Mouse (Mus musculus) limb, embryonic 12.5 days (tissue): ENCODE results near the gene Rnf146. TPM values are rescaled to one million over a fixed set of nuclear protein-coding genes. Genes with fewer than 3 reads are reported as not detected.

ENCODE experiments used
- ATAC-seq: fragments of 200-750 bp; cut with Nextera tagmentation; 2 replicates; pipeline ENCODE4 v1.8.0; 2017; ENCODE audit warnings: low read depth, moderate TSS enrichment; ENCODE audit not compliant: insufficient number of reproducible peaks, insufficient read depth, low FRiP score, low TSS enrichment
- H3K27ac ChIP-seq: fragments of 300-500 bp; sonication (generic); 2 replicates; pipeline ENCODE4 v1.5.1; 2016; ENCODE audit warnings: mild to moderate bottlenecking, moderate library complexity
- H3K27me3 ChIP-seq: fragments of 300-500 bp; sonication (generic); 2 replicates; pipeline ENCODE4 v1.6.1; 2016; ENCODE audit warnings: mild to moderate bottlenecking, moderate library complexity
- H3K36me3 ChIP-seq: fragments of 300-500 bp; sonication (generic); 2 replicates; pipeline ENCODE4 v1.6.1; 2016; ENCODE audit warnings: mild to moderate bottlenecking, moderate library complexity
- H3K4me1 ChIP-seq: fragments of 300-500 bp; sonication (generic); replicated peaks from 2 replicates; pipeline ENCODE4 v1.6.1; 2016
- H3K4me2 ChIP-seq: fragments of 300-500 bp; sonication (generic); 2 replicates; pipeline ENCODE4 v1.6.1; 2016; ENCODE audit warnings: mild to moderate bottlenecking, moderate library complexity
- H3K4me3 ChIP-seq: fragments of 300-500 bp; sonication (generic); replicated peaks from 2 replicates; pipeline ENCODE4 v1.5.1; 2016; ENCODE audit warnings: mild to moderate bottlenecking
- H3K9ac ChIP-seq: fragments of 300-500 bp; sonication (generic); replicated peaks from 2 replicates; pipeline ENCODE4 v1.6.1; 2016; ENCODE audit warnings: mild to moderate bottlenecking, moderate library complexity
- H3K9me3 ChIP-seq: fragments of 300-500 bp; sonication (generic); 2 replicates; pipeline ENCODE4 v1.6.1; 2016; ENCODE audit warnings: mild to moderate bottlenecking, moderate library complexity
- WGBS: fragments of 180-500 bp; shearing (Covaris S2); methylation state at CpG from one replicate; pipeline ENCODE4 v1.1.7; 2016; 5-methylcytosine and 5-hydroxymethylcytosine counted together
- polyA plus RNA-seq: library from polyadenylated mRNA; unstranded; fragments of >200 nt; fragmentation: Nextera tagmentation; extraction: Ambion mirVana; gene quantifications from 2 replicates; pipeline ENCODE4 v1.2.1, GENCODE M21; 2016

Rnf146 gene
- polyA plus RNA-seq, 1 experiment from 2014 or later, result 54.3 TPM

DNA sequence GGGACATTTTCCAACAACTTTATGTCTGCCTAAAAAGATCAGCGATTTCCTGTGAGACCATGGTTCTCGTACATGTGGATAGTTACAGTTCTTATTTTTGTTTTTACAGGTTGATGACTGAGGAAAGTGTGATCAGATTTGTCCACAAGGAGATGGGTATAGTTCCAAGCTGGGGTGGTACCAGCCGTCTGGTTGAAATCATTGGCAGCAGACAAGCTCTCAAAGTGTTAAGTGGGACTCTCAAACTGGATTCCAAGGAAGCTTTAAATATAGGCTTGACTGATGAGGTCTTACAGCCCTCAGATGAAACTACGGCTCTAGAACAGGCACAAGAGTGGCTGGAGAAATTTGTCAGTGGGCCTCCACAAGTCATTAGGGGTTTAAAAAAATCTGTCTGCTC lies 18.0 kb downstream of the Rnf146 start:
- peaks cover 50% of the 10 kb centered on the region for H3K36me3 ChIP-seq
- no peak overlapping the region for H3K4me2 ChIP-seq
- no peak overlapping the region for H3K27ac ChIP-seq
- H3K27me3 ChIP-seq, result no peaks in the 10 kb centered on the region
- H3K4me1 ChIP-seq, result no peaks in the 10 kb centered on the region
- no peak for ATAC-seq
- H3K9me3 ChIP-seq, result no peaks in the 10 kb centered on the region
- no peak overlapping the region for H3K9ac ChIP-seq
- WGBS, result 88% methylated on average over 4 of the region's 4 CpGs
- no peak overlapping the region for H3K4me3 ChIP-seq

DNA sequence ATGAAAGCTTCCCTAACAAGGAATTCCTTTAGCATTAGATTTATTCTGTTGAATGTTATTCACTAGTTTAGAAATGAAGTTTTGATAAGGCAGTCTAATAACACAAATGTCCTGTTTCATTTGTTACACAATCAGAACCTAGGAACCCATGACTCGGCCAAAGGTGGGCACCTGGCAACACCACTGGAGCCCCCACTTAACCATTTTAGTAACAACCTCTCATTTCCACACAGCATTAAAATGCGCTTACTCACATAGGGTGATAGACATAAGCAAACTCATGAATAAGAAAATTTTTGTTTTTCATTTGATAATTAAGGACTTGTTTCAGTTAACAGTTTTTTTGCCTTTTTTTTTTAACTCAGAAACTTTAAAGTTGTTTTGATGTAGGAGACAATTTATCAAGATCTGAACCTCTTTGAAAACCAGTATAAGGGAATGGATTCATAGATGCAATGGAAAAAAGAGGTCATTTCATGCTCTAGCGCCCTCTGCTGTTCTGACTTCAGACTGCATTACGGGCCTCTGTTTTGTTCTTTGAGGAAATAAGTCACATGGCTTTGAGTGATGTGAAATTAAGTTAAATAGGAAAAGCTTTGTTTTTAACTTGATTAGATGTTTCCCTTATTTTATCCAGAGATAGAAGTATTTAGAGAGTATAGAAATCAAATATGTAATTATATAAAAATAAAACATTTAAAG lies 23.7 kb downstream of the Rnf146 start:
- 53% methylated on average over 4 of the region's 4 CpGs for WGBS
- ATAC-seq, result no peak
- Histone ChIP-seq H3K36me3 (peaks cover 11% of the 10 kb centered on the region; the same call in 1 of the 2 replicates), H3K27me3 (no peaks in the 10 kb centered on the region), H3K9me3 (no peaks in the 10 kb centered on the region), H3K4me3 (no peak overlapping the region), H3K9ac (no peak overlapping the region), H3K4me1 (peaks cover 8% of the 10 kb centered on the region; the same call in 1 of the 2 replicates), H3K4me2 (no peak overlapping the region), H3K27ac (no peak overlapping the region)

DNA sequence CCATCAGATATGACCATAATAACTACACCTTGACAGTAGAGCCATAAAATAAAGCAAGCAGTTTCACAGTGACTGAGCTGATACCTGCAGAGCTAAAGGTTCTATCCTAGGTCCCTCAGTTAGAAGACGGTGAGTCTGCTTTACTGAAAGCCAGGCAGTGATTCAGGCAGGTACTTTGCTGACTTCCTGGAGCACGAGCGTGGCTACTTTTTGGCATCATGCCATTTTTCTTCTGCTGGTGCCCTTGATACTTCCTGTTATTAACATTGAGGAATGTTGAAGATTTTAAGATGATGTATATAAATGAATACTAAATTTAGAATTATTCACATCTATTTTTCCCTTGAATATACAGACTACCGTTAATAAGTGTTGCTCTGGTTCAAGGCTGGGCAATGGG lies 28.4 kb downstream of the Rnf146 start:
- H3K9ac ChIP-seq, result no peak overlapping the region
- 50% methylated on average over 4 of the region's 4 CpGs for WGBS
- H3K9me3 ChIP-seq, result no peaks in the 10 kb centered on the region
- no peak overlapping the region for H3K4me3 ChIP-seq
- no peaks in the 10 kb centered on the region for H3K27me3 ChIP-seq
- peaks cover 8% of the 10 kb centered on the region; the same call in 1 of the 2 replicates for H3K4me1 ChIP-seq
- no peaks in the 10 kb centered on the region; the same call in 1 of the 2 replicates for H3K36me3 ChIP-seq
- no peak overlapping the region for H3K4me2 ChIP-seq
- H3K27ac ChIP-seq, result no peak overlapping the region
- ATAC-seq, result no peak

DNA sequence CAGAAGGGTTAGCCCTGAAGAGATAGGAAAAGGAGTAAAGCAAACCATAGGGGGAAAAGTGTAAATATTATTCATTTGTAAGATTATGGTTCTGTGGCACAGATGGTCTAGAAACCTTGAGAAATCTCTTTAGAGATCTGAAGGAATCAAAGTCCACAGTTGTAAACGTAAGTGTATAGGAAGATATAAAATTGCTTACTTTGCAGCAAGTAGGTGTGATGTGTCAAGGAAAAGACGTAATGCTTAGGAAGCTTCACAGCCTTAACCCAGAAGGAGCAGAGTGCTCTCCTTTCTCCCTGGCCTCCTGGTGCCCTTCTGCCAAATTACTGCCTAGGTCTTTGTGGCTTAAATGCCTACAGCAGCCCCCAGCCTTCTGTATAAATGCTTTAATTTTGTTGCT lies 37.4 kb downstream of the Rnf146 start:
- no peak for ATAC-seq
- no peak overlapping the region for H3K27ac ChIP-seq
- no peak overlapping the region for H3K4me3 ChIP-seq
- H3K4me2 ChIP-seq, result no peak overlapping the region
- H3K9ac ChIP-seq, result no peak overlapping the region
- no peaks in the 10 kb centered on the region for H3K9me3 ChIP-seq
- H3K27me3 ChIP-seq, result no peaks in the 10 kb centered on the region
- no peaks in the 10 kb centered on the region for H3K4me1 ChIP-seq
- WGBS, result 90% methylated on average over 2 of the region's 2 CpGs
- H3K36me3 ChIP-seq, result no peaks in the 10 kb centered on the region

- 44% methylated on average over 5 of the region's 5 CpGs for WGBS
- Histone ChIP-seq H3K4me1 (no peaks in the 10 kb centered on the region), H3K9me3 (no peaks in the 10 kb centered on the region), H3K27me3 (no peaks in the 10 kb centered on the region), H3K36me3 (no peaks in the 10 kb centered on the region), H3K9ac (no peak overlapping the region; the same call in 1 of the 2 replicates), H3K4me2 (peak overlapping the region; percentile 51), H3K27ac (no peak overlapping the region), H3K4me3 (peak overlapping the region; percentile 66)
- ATAC-seq, result no peak
Observed at GRCm38 (mm10) chr10:29313905-29314304, 48.3 kb downstream of the Rnf146 start.

DNA sequence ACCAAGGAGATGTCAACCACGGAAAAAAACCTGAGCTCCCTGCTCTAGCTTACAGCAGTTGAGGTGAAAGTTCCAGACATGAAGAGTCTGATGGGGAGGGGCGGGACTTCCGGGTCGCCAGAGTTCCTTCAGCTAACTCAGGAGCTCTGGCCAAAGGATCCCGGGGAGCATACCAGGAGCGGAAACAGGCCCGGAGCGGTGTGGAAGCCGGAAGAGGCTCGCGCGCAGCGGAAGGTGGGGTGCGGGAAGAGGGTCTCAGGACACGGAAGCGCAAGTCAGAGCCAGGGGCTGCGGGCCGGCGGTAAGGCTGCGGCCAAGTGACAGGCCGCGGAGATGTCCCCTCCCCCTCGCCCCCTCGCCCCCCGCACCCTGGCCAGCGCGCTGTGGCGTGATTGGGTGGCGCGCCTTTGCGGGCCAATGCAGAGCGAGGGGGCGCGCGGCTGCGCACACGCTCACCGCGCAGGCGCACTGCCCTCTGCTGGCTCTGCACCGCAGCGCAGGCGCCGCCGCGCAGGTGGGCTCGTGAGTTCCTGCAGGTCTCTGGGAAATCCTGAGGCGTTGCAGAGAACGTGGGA lies 49.1 kb downstream of the Rnf146 start, which contains the start of gene Echdc1:
TSS of gene Echdc1 (plus strand) at position 103 of the 575 bp plus-strand sequence.
- Histone ChIP-seq H3K27me3 (no peaks in the 10 kb centered on the region), H3K4me2 (peak within 1 kb of the TSS; percentile 51), H3K4me3 (peak within 1 kb of the TSS; percentile 66), H3K4me1 (no peaks in the 10 kb centered on the region), H3K9me3 (no peaks in the 10 kb centered on the region), H3K9ac (peak within 1 kb of the TSS; percentile 78), H3K27ac (peak within 1 kb of the TSS; percentile 86), H3K36me3 (no peaks in the 10 kb centered on the region)
- under 1% methylated on average over 48 of the region's 49 CpGs for WGBS
- ATAC-seq, result peak; percentile 98

DNA sequence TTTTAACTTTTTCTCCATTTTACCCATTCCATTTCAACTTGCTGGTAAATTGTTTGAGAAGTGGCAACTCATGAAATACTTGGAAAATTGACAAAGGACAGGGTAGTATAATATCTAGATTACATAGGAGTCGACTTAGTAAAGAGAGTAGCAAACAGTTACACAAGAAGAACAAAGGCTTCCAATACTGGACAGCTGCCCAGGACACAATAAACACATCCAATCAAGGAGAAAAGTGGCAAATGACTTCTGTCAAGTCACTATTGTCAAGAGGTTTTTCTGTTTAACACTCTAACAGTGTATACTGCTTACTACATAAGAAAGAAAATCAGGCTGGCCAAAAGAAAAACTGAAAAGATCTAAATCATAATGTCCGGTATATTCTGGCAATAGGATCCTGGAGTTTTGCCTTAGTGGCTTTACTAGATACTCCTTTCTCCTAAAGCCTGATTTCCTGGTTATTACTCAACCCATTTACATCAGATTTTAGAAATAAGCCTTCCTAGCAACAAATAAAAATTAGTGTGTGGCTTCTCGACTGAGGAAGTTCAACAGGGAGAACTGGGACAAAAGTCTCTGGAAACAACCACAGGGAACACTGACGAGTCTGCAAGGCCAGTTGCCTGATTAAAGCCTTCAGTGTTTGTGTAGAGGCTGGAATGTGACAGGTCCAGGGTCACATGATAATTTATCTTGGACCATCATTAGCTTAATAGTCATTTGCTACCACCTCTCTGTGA lies 50.6 kb downstream of the Rnf146 start:
- Histone ChIP-seq H3K27ac (no peak overlapping the region), H3K9ac (no peak overlapping the region), H3K9me3 (no peaks in the 10 kb centered on the region), H3K4me2 (no peak overlapping the region), H3K36me3 (no peaks in the 10 kb centered on the region), H3K4me3 (no peak overlapping the region), H3K27me3 (no peaks in the 10 kb centered on the region), H3K4me1 (no peaks in the 10 kb centered on the region)
- ATAC-seq, result no peak
- WGBS, result 65% methylated on average over 4 of the region's 4 CpGs

DNA sequence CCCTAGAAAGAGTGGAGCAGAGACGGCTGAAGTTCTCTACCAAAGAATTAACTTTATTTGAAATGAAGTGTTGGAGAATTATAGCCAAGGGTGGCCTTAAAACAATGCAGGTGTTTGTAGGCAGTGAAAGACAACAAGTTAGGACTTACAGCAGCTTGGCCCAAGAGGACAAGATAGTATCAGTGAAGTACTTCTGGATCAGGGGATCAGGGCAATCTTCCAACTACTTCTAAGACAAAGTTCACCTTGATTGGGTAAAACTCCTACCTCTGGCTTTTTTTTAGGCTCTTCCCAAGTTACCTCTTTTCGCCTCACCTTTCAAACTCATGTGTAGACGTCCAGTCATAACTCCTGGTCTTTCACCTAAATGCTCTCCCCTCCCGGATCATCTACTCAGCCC lies 60.0 kb downstream of the Rnf146 start:
- ATAC-seq, result no peak
- no peak overlapping the region for H3K4me3 ChIP-seq
- 86% methylated on average over 4 of the region's 4 CpGs for WGBS
- H3K9me3 ChIP-seq, result no peaks in the 10 kb centered on the region
- H3K4me2 ChIP-seq, result no peak overlapping the region
- H3K4me1 ChIP-seq, result no peaks in the 10 kb centered on the region
- H3K27ac ChIP-seq, result no peak overlapping the region
- no peak overlapping the region for H3K9ac ChIP-seq
- H3K27me3 ChIP-seq, result no peaks in the 10 kb centered on the region
- H3K36me3 ChIP-seq, result no peaks in the 10 kb centered on the region

Other genes starting within 250 kb of the Rnf146 start
- gene Soga3, start 218.6 kb downstream of the Rnf146 start, polyA plus RNA-seq, result 0.87 and 1.2 TPM in 2 replicates
- gene Gm49353, start 163.5 kb downstream of the Rnf146 start, polyA plus RNA-seq, result 0.70 TPM in 1 of 2 replicates, not detected in the other
- gene 9330159F19Rik, start 150.8 kb downstream of the Rnf146 start, polyA plus RNA-seq, result 0.45 and 0.48 TPM in 2 replicates
- 17.4 and 18.4 TPM in 2 replicates for gene Echdc1, start 49.3 kb downstream of the Rnf146 start, polyA plus RNA-seq
- gene Rspo3, start 173.4 kb upstream of the Rnf146 start, polyA plus RNA-seq, result 18.7 and 20.5 TPM in 2 replicates